Mouse (Mus musculus) C2C12 (cell line): ENCODE results near the gene Klrb1c.
"Not testable (repeated sequence)": the region's sequence is repeated elsewhere in the genome, so short reads cannot be mapped to it uniquely, and the experiment has no call there.

Experiments
- CTCF ChIP-seq: IDR thresholded peaks from one replicate; pipeline ENCODE4 v1.5.1; 2011; ENCODE audit not compliant: control insufficient read depth, insufficient read depth, insufficient read length
- MAX ChIP-seq: IDR thresholded peaks from one replicate; pipeline ENCODE4 v1.6.1; 2011; ENCODE audit warnings: mild to moderate bottlenecking, control low read depth
- MYOD1 ChIP-seq: IDR thresholded peaks from one replicate; pipeline ENCODE4 v1.6.1; 2011; ENCODE audit warnings: low read depth; ENCODE audit not compliant: control insufficient read depth, insufficient read length

DNA sequence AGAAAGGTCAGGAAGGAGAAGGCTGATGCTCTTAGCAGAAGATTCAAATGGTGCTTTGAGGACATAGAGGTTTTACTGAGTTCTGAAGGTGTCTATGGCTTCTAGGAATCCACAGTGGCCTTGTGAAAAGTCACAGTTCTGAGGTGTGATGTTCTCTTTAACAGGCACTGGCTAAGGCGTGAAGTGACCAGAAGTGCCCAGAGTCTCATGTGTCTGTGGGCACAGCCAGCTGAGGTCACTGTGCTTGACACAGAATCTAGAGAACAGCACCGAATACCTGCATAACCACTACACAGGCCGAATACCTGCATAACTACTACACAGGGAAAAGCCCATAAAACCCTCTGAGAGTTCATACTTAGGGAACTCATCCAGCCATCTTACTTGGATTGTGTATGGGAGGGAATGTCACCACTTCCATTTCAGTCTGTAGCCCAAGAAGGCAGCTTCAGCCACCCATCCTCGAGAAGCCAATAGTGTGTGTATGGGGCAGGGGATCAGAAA is 1.5 kb upstream of the Klrb1c start:
- TF ChIP-seq MAX, MYOD1, CTCF: not testable (repeated sequence)
